Mouse (Mus musculus) left cerebral cortex, adult 8-10 months (tissue): ENCODE measurements around the gene Hoxa10. TPM values are rescaled to one million over a fixed set of nuclear protein-coding genes. Genes with fewer than 3 reads are reported as not detected.

Source experiments
- DNase-seq, 2 experiments: peaks; one replicate each; pipeline ENCODE4 v3.0.0; 2022; ENCODE audit warnings: low spot score in 2 of 2
- total RNA-seq, 4 experiments: library from RNA; stranded (reverse); gene quantifications; 2 replicates each; pipeline ENCODE4 v1.2.4; 2022

Gene Hoxa10
- total RNA-seq, 4 experiments from 2014 or later, result not detected

DNA sequence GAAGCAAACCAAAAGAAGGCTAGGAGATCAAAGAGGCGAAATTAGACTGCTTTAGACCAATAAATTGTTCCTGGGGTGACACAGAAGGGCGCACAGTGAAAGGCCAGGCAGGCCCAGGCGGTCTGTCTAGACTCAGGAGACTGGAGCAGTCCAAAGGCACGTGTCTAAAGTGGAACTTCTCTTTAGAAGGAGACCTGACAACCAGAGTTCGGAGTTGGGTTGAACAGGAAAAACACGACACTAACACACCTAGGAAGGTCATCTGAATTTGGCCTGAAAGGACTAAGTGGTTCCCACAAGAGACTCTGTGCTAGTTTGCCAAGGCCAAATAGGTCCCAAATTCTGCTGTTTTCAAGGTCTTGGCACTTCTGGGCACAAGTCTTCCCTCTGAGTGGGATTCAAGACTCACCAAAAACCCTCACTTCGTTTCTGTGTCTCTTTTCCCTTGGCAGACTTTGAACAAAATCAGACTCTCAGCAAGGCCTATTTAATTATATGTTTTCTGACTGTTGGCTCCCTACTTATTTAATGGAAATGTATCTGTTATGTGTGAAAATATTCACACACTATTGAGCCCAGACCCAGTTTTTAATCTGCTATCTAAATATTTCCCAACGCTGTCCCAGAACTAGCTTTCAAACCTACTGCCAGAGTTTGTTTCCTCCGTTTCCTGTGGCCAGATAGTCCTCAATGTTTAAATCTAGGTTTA is 21.3 kb downstream of the Hoxa10 start:
- no peak for DNase-seq

DNA sequence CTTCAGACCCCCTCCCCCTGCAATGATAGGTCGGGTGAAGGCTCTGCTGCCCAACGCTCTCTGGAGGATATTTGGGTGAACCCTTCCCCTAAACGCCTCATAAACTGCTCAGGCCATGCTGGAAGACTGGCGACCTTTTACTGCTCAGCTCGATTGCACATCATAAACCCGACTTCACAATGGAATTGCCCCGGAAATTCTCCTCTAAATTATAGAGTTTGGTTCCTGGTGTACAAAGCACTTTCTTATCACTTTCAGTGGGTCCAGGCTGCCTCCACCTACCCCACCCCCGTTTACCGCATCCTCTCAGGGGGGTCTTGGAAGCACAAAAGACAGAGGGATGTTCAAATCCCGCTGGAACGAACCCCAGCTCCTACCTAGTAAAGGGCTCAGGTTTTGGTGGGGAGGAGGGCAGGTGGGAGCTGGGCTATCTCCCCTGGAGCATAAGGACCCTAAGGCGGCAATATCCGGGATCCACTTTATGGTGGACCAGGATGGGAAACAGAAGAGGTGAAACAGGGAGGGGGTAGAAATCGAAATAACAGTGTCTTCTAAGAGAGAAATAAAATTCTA is 21.9 kb downstream of the Hoxa10 start:
- DNase-seq, result no peak

DNA sequence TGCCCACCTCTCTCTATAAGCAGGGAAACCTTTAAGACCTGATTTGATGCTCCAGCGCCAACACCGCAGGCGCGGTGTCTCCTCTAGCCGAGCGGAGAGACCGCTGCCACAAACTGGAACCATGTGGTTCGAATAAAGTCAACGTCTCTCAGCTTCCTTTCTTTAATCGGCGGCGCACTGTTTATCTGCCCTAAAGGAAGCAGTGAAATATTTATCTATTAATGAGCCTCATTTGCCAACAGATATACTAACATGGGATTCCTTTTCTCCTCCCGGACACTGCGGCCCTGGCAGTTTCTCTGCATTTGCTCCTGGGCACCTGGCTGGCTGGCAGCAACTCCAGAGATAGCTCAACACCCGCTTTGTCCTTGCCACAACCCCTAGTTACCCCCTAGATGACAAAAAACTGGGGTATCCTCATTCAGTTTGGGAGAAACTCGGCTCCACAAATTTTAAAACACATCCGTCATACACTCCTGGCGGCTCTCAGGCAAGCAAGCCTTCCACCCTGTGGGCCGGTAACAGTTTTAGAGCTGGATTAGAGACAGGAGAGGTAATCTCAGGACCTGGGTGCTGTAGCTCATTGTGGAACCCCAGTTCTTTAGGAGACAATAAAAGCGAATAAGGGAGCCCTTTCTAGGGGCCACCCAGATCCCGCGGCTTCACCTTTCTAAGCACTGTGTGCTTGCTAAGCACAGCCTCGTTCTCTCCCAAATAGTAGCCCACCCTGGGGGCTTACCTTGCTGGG is 22.6 kb downstream of the Hoxa10 start:
- DNase-seq, result no peak

DNA sequence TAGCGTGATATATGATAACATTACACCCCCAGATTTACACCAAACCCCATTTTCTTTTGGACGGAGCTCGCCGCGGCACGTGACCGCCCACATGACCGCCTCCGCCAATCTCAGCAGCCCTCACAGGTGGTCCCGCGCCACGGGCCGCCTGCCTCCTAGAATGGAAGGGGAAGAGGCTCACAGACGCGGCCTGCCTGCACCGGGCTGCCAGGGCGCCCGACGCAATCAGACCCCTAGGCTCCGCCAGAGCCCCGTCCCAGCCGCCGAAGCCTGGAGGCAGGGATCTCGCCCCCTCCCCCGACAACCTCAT is 23.2 kb downstream of the Hoxa10 start:
- no peak for DNase-seq

DNA sequence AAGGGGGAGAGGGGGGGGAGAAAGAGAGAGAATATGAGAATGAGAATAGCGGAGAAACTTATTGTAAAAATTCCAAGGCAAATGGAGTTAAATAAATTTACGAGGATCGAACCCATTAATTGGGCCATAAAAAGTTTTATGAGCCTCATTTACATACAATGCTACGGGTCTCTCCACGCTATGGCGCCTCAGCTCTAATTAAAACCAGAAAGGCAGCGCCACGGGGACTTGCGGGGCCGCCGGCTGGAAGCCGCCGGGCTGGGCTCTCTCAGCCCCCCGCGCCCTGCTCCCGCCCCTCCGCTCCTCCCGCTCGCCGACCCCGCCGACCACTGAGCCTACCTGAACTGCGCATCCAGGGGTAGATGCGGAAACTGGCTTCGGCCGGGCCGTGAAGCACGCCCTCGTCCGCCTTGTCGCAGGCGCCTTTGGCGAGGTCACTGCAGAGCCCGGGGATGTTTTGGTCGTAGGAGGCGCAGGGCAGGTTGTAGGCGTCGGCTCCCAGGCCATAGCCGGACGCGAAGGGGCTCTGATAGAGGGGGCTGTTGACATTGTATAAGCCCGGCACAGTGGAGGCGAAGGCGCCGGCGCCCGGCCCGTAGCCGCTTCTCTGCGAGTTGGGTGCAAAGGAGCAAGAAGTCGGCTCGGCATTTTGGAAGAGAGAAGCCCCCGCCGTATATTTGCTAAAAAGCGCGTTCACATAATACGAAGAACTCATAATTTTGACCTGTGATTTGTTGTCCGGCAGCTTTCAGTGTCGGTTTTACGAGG is 23.8 kb downstream of the Hoxa10 start:
- no peak for DNase-seq

DNA sequence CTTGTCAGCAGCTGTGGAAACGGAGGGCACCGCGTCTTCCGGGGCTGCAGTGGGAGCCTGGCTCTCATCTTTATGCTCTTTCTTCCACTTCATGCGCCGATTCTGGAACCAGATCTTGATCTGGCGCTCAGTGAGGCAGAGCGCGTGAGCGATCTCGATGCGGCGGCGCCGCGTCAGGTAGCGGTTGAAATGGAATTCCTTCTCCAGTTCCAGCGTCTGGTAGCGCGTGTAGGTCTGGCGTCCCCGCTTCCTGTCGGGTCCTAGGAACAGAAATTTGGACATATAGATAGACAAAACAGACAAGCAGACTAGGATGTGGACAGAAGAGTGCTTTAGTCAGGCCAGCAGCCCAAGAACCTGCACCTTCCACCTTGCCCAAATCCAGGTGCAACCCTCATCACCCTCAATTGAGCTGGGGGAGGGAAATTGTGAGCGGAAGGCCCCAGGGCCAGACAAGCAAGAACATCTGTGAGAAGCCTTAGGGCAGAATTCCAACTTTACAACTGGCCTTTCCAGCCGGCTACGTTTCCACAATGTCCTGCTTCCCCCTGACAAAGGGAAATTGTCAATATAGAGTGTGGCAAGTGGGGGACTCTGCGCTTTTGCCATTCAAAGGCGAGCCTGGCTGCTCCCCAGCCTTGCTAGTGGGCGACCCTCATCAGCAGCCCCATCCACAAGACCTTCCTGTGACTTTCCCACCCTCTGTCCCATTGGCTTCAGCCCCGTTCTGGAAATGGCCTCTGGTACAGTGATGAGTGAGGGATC is 24.7 kb downstream of the Hoxa10 start:
- DNase-seq, result no peak

DNA sequence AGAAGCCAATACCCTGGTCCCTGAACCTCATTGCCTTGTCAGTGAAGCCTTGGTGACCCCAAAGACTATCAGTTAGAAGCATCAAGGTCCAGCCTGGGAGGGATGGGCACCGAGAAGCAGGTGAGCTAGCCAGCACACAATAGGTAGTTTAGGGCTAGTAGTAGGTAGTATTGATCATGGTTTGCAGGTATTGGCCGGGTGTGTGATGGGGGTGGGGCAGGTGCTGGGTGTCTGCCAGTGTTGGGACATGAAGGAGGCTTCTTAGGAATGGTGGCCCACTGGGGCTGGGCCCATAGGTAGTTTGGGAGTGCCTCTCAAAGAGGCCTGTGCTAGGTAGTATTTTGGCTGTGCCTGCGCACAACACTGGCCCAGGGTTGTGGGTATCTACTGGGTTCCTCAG is 25.6 kb downstream of the Hoxa10 start:
- no peak for DNase-seq

DNA sequence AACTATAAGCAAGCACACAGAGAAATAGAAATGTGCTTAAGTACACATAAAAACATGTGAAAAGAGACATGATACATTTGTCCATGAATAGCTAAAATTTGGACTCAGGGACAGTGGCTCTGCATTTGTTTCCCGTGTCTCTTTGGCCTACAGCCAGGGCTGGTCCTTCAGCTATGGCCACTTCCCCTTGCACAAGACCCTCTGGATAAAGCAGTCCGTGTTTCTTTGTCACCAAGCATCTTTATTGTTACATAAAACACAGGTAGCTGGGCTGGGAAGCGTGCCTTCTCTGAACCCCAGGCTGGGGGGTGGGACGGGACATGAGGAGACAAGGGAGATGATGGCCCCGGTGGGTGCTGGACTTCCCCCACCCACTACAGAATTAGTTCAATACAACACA is 26.4 kb downstream of the Hoxa10 start:
- DNase-seq, result no peak

DNA sequence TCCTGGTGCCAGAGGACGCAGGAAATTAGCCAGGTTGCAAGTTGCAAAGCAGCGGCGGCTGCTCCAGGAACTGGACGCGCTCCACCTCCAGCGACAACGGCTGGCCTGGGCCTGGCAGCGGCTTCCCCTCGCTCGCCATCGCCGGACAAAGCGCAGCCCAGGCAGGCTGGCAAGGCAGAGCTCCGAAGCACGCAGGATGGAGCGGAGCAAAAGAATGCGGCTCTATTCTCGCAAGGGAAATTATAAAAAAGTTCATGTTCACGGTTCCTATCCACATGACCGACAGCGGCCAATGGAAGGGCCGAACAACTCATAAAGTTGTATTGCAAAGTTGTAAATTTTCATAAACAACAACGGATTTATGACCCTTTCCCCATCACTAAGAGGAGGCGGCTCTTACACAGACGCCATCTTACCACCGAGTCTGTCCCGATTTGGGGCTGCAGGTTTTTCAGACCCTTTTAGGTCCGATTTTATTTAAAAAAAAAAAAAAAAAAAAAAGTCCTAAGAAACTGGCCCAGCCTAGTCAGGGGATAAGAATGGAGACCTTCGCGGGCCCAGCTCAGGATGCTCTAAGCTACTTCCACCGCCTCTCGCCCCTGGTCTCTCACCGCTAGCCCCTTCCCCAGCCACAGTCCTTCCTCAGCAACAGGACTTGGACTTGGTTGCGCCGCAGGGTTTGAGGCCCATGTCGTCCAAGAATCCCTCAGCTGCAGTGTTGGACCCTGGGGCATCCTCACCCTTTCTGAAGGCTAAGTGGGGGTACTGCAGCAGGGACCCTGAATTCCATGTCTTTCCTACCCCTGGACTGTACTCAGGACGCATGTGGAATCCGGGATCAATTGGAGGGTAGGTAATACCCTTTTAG is 27.3 kb downstream of the Hoxa10 start, which contains the start of the genes Hoxa3 and Gm28308:
Hoxa3 (minus strand) TSS at position 218 of the 868 bp plus-strand sequence.
Gm28308 (minus strand) TSS at position 221 of the 868 bp plus-strand sequence.
- no peak for DNase-seq

DNA sequence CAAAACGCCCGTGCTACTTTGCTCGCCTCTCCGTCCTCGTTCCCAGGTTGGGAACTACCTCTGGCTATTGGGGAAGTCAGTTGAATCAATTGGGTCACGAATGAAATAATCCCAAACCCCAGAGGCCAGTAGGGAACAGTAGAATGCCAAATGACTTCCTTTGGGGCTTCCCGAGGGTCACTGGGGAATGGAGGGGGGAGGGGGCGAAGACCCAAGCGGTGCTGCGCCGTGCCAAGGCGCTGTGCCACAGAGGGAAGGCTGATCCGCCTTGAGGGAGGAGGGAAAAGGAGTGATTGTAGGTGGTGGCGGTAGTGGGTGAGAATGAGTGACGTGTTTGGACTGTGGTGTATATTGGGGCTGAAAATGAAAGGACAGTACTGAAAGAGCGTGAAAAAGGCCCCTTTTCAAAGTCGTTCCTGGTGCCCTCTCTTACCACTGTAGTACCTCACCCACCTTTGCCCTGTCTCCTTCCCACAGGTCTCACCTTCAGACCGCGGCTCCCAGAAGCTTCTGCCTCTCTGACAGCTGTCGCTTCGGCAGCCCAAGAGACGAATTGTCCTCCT is 28.0 kb downstream of the Hoxa10 start:
- DNase-seq, result no peak

DNA sequence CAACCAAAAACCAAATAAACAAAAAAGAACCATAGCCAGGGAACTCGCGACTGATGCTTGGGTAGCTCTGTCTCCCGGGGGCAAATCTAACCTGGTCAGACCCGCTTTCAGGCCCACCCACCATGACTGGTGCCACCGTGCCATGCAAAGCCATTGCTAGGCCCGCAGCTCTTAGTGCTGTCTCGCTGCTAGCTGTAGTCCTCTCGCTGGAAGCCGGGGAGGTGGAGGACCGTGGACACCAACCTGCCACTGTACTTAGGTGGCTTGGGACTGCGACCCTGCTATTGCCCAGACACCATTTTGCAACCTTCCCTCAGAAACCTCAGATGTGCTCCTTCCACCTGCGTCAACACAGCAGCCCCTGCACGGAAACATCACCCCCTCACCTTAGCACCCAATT is 28.7 kb downstream of the Hoxa10 start:
- DNase-seq, result no peak

DNA sequence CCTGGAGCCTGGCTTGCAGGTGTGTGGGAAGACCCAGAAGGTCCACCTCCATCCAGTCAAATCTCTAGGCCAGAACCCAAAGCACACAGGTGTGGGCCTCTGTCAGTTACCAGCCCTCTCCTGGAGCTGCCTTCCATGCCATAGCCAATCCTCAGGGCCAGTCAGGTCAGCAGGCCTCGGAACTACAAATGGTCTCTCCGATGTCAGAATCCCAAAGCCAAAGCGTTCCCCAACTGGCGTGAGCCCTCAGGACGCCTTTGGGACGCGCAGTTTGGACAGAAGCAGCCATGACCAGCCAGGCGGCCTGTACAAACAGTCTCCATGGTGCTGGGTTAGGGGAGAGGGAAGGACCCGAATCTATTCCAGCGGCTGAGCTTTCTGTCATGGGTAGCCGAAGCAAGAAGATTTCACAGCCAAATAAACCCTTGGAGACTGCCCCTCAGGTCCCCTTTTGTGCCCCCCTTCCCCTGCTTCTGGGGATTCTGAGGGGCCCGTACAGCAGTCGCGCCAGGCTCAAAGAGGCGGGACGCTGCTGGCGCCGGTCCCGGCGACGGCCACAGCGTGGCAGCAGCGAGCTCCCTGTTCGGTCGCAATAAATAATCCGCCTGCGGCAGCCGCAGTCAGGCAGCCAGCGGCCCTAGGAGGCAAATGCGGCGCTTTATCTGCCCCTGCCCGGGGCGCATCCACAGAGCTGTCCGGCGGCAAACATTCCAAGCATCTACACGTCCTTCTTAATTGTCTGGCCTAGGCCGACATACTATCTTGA is 29.3 kb downstream of the Hoxa10 start:
- DNase-seq, result no peak

DNA sequence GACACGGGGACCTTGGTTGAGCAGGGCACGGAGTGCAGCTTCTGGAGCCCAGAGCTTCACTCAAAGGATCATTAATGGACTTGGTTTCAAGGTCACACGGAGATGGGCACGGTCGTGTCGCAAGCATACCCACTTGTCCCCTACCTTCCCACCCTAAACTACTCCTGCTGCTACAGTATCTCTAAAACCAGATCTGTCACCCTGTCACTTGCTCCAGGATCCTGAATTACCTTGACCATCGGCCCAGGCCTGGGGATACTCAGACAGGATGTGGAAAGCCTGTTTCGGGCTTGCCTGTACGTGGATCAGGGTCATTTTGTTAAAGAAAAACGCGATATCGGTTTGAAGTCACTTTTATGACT is 31.0 kb downstream of the Hoxa10 start:
- DNase-seq, result no peak

DNA sequence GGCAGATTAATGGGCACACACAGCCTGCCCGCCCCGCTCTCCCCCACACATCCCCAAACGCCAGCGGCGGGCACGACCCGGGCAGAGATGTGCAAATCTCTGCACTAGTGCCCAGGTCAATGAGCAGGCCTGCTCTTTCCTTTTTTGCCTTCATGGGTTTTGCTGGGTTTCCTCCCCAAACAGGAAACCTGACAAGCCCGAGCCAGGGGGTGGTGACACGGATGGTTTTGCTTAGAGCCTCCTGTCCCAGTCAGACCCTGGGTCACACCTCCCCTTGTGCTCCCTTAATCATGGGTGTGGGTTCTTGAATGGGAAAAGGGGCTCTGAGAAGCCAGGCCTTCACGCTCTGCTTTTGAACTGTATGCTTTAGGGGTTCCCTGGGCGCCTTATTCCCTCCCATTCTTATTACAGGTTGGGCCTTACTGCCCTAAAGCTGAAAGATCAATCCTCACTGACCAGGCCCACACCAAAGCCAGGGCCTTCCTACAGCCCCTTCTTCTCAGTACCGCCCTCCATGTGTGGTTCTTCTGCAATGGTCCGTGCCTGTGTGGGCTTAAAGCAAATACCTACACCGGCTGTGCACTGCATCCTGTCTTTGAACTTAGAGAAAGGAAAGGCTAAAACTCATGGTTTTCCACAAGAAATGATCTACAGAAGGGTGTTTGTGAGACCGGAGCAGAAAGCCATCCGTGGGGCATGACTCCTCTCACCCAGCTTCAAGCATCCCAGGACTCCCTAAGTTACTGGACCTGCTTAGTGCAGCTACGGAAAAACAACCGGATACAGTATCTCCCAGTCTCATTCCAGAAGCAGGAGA is 31.6 kb downstream of the Hoxa10 start:
- DNase-seq, result no peak

DNA sequence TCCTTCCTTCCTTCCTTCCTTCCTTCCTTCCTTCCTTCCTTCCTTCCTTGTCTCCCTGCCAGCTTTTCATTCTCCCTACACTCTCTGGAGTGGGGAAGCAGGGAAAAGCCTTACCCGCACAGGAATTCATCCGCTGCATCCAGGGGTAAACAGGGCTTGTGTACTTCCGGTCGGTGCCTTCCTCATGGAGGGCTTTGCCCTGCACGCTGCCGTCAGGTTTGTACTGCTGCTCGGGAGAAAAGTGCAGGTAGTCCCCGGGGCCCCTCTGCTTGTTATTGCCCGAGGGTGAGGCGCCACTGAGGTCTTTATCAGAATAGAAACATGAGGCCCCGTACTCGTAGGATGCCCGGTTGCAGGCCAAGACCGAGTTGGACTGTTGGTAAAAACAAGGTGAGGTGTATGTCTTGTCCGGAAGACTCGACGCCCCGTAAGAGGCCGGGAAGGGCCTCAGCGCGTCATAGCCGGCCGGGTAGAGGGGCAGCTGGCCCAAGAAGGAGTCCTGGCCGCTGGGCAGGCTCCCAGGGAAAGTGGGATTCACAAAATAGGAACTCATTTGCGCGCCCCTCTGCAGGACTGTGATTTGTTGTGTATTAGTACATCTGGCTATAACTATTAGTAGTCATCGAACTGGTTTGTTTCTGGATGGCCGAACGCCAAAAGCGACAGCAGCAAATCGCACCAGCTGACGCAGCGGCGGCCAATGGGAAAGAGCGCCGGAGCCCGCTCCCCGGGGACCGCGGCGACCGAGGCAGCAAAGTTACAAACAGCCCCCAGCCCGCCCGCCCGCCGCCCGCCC is 32.4 kb downstream of the Hoxa10 start, which contains the start of gene Hoxa6:
Hoxa6 (minus strand) TSS at position 651 of the 796 bp plus-strand sequence.
- DNase-seq, result no peak

DNA sequence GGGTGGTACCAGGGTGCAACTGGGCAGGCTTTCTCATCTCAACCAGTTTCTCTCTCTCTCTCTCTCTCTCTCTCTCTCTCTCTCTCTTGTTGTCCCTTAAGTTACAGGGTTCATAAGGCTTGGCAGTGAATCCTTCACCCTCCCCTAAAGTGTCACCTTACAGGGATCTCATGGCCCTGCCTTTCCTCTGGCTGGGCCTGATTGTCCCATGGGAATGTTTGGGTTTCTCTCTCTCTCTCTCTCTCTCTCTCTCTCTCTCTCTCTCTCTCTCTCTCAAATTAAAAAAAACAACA is 33.0 kb downstream of the Hoxa10 start:
- no peak for DNase-seq

DNA sequence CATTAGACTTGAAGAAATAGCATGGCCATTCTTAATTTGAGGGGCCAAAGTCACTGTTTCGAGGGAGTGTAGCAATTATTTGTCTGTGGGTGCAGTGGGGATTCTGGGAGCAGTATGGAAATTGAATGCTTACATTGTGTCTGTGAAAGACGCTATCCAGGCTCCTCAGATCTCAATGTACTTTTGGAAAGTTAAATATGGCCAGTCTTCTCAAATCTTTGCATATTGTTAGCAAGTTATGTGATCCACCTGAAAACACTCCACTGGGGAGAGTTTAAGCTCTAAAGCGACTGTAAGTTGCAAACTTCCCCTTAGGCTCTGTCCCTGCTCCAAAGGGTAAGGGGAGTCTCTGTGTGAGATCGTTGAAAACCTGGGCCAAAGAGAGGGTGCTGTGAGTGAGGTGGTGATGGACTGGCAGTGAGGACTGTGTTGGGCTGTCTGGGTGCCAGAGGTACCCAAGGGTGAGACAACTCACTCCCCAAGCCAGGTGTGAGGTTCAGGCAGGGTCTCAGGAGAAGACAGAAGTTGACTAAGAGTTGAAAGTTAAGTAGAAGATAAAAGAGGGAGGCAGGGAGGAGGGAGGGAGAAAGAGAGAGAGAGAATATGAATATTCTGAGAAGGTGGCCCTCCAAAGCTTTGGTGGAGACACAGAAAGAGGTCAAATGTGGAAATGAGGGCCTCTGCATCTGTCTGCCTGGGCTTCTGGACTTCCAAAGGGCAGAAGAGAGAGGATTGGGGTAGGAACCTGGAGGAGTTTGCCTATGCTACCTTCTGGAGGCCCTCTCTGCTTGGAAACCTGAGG is 33.6 kb downstream of the Hoxa10 start:
- no peak for DNase-seq
